Mouse (Mus musculus) urinary bladder, adult 2 months (tissue): ENCODE measurements around the gene Adgb. TPM values are rescaled to one million over a fixed set of nuclear protein-coding genes. Genes with fewer than 3 reads are reported as not detected.
"Not testable (repeated sequence)": the region's sequence is repeated elsewhere in the genome, so short reads cannot be mapped to it uniquely, and the experiment has no call there.

Experiments used
- DNase-seq: peaks from one replicate; pipeline ENCODE4 v3.0.0; 2022; ENCODE audit warnings: low spot score
- polyA plus RNA-seq: library from polyadenylated mRNA; depleted of rRNA; stranded (reverse); fragments of >200 nt; gene quantifications from 2 replicates; pipeline ENCODE4 v1.2.3, GENCODE M21; 2012; rRNA removed

Gene Adgb
- 0.40 and 0.58 TPM in 2 replicates for polyA plus RNA-seq

GRCm38 (mm10) chr10:10471961-10472610 is at the start of gene Adgb:
Gene Adgb (minus strand): TSS chr10:10472326.
- no peak for DNase-seq

DNA sequence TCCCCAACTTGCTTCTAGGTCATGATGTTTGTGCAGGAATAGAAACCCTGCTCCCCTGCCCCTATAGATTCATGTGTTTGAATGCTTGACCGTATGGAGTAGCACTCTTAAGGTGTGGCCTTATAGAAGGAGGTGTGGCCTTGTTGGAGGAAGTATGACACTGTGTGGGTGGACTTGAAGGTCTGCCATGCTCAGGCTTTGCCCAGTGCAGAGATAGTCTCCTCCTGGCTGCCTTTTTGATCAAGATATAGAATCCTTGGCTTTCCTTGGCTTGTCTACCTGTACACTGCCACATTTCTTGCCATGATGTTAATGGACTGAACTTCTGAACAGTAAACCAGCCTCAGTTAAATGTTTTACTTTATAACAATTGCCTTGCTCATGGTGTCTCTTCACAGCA is 8.0 kb upstream of the Adgb start:
- no peak for DNase-seq

GRCm38 (mm10) chr10:10477429-10477828 is 5.3 kb upstream of the Adgb start:
- DNase-seq = not testable (repeated sequence)

DNA sequence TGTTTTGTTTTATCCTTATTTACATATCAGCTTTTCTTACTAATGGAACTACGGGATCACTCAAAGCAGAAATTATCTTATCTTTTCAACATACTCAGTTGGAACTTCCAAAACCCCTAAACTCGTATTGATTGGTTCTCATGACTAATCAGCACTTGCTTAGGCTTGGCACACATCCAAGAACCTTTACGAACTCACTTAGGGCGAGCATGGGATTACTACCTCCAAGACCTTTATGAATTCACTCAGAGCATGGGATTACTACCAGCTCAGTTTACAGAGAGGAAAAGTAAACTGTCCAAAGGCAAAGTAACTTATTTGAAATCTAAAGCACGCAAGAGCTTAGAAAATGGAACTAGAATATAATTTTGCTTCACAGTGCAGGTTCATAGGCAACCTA is 4.8 kb upstream of the Adgb start:
- DNase-seq = no peak

GRCm38 (mm10) chr10:10476549-10476948 is 4.4 kb upstream of the Adgb start:
- no peak for DNase-seq

GRCm38 (mm10) chr10:10468699-10469547 is 3.2 kb downstream of the Adgb start:
- no peak for DNase-seq

DNA sequence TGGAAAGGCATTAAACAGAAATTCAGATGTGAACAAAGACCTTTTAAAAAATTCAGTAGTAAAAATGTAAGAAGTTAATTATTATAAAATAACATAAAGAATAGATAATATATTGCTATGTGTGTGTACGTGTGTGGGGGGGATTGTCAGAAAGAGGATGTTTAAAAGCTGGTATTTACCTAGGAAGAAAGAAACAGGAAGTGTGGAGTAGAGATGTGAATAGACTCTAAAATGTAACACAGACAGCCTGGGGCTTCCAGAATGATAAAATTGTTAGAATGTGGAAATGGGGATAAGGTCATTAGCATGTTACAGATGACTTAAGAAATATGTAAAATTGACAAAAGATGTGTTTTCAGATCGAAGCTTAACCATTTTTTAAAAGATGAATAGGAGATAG is 12.0 kb downstream of the Adgb start:
- DNase-seq = no peak

GRCm38 (mm10) chr10:10456991-10457390 is 15.1 kb downstream of the Adgb start:
- DNase-seq = no peak

DNA sequence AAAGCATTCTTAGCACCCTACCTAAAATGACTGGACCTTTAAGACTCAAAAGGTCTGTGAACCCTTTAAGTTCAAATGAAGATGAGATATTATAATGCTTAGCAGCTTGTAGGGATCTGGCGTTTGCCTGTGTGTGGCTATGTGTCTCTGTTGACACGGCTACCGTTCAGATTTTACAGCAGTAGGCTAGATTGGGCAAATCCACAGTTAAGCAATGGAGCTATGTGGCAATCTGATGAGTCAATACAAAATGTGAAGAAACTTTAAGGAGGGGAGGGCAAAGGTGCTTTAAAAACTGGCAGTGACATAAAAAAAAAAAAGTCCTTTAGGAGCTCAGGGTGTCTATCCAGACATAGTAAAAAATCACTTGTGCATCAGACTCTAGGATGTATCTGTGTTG is 23.1 kb downstream of the Adgb start:
- DNase-seq = no peak

- DNase-seq = no peak
These were observed 27.2 kb downstream of the Adgb start for GRCm38 (mm10) chr10:10444841-10445466.

DNA sequence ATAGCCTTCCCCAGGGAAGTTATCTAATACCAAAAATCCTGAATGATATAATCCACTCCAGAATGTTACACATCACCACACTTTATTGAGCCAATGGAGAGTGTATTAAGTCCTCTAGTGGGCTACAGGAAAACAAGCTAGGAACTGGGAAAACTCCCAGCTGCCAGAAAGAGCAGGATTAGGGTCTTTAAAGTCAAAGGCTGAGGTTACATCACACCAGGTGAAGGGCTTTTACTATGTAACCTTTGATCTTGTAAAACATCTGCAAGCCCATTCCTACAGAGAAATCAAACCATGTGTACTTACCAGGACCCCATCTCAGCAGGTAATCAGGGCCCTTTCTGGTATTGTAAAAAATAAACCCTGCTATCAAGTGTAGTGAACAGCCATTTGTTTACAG is 28.6 kb downstream of the Adgb start:
- no peak for DNase-seq

GRCm38 (mm10) chr10:10435014-10435413 is 37.1 kb downstream of the Adgb start:
- no peak for DNase-seq

- DNase-seq = no peak
These were observed 42.5 kb downstream of the Adgb start for GRCm38 (mm10) chr10:10429635-10430034.

GRCm38 (mm10) chr10:10429032-10429431 is 43.1 kb downstream of the Adgb start:
- no peak for DNase-seq

GRCm38 (mm10) chr10:10424383-10424782 is 47.7 kb downstream of the Adgb start:
- DNase-seq = no peak

DNA sequence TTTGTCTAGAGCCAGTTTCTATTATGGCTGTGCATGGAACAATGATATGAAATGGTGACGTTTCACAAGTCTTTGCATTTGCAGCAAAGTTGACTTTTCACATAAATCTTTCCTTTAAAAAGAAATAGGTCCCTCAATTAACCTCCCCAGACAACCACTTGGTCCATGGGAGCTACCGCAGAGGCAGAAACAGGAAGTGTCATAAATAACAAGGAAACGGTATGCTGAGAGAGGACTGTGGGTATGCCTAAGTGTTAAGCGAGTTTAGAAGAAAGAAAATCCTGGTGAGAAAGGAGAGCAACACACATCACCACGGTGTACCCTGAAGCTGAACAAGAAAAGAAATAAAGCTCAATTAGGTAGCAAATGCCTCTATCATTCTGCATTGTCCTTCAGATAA is 61.1 kb downstream of the Adgb start:
- DNase-seq = no peak

GRCm38 (mm10) chr10:10408166-10408565 is 64.0 kb downstream of the Adgb start:
- DNase-seq = no peak

DNA sequence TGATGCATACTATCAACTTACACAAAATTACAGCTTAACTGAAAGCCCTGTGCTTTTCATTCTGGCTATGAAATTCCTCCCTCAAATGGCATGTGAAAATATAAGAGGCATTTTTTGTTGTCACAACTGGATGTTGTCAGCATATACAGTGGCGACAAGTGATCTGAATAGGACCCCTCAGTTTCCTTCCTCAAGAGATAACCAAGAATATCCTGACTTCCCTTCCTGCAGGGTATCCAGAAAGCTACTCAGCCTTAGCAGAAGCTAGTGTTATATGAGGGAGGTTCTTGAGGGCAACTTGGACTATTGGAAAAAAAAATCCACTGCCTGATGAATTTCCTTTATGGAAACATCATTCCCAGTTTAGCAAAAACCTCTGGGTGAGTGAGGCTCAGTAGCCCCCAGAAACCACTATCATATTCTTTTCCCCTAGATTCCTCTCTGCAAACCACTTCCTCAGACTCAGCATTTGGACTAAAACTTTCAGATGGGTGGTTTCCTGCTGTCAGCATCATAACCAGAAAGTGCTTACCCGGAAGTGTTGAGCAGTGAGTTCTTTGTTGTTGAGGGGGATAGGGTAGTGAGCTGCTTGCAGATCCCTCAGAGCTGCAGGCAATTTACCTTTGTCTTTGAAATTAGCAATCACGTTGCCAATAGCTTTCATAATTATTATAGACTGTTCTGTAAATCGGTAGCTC is 76.2 kb downstream of the Adgb start:
- DNase-seq = no peak

DNA sequence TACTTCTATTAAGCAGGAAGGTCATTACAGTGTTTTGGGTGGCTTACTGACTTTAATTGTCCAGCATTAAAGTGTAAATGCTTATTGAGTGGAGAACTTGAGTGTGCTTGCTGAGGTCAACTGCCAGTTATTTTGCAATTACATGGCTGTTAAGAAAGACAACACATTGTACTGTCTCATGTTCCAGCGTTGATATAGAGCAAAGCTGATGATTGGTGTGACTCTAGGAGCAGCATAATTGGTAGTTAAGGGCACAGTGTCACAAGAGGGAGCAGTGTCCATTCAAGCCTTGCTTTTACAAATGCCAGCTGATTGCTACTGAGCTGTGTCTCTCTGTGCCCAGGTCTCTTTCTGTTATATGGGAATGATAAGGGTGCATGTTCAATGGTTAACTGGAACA is 97.5 kb downstream of the Adgb start:
- DNase-seq = no peak

DNA sequence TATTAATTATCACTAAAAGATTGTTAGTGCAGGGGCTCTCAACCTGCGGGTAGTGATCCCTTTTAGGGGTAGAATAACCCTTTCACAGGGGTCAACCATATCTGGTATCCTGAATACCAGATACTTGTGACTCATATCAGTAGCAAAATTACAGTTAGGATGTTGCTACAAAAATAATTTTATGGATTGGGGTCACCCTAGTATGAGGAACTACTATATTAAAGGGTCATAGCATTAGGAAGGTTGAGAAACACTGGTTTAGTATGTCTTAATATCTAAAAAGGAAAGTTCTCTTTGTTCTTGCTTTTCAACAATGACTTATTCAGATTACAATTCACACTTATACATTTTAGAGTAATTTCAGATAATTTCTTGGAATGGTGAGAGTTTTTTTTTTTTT is 108.1 kb downstream of the Adgb start:
- DNase-seq = no peak

GRCm38 (mm10) chr10:10355605-10356227 is 116.4 kb downstream of the Adgb start:
- no peak for DNase-seq

DNA sequence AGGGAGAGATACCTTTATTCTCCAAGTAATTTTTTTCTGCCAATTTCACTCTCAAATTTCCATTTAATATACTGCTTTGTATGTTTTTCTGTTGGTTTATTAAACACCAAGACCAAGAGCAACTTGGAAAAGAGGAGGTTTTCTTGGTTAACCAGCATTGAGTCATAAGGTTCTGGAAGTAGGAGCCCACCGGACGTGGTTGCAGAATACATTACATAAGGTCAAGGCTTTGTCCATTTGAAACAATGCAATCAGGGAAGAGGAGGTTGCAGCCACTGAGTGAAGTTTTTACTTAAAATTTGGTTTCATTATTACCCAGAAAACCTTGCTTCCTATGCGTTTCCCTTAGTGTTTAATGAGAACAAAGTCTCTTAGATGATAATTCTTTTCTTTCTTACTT is 119.9 kb downstream of the Adgb start:
- no peak for DNase-seq
